10 mouse cellular contexts compared by ENCODE assay signal in the genomic region with DNA sequence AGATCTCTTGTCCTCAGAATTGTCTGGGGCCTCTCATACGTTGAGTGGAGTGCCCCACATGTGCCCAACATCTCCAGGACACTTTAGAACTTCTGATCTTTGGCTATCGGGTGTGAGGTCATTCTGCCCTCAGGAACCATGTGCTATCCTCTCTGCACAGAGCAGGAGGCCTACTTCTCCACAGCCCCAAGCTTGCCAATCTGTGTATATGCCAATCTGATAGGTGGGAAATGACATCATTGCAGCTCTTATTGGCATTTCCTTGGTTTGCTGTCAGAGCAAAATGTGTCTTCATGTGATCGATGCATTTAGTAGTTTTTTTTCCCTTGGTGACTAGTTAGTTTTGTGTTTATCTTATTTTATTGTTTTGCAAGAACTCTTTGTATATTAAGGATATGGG.
DNase-seq lines count a peak whose midpoint lies in the region; ATAC-seq lines count a peak whose summit lies in the region.
"Had no signal": no experiment of that assay in that cellular context is flagged by ENCODE, and none has a peak within 500 bp of the region (broad histone marks: within the 10 kb centered on the region; RNA-seq: fewer than 3 reads in every experiment).

No protein-coding gene starts in this region.

- no peaks in the 10 kb centered on the region for H3K36me3 ChIP-seq in liver, embryonic 15.5 days (replicated peaks)
- H3K36me3 ChIP-seq in liver, embryonic 12.5 days: no peaks in the 10 kb centered on the region
- no peaks in the 10 kb centered on the region for H3K36me3 ChIP-seq in intestine, embryonic 16.5 days (ENCODE audit: control insufficient read depth, insufficient read depth, low read length)
- H3K36me3 ChIP-seq in stomach, embryonic 15.5 days: no peaks in the 10 kb centered on the region
- H3K36me3 ChIP-seq in hindbrain, embryonic 11.5 days (ENCODE audit: control insufficient read depth, insufficient read depth, low read length): no peaks in the 10 kb centered on the region
- H3K36me3 ChIP-seq: limb, embryonic 13.5 days had no signal

- no peak overlapping the region for H3K9ac ChIP-seq in liver, embryonic 15.5 days
- no peak overlapping the region for H3K9ac ChIP-seq in liver, embryonic 12.5 days
- 0 out of 2 replicates have a peak overlapping the region, but pooled peaks have one; percentile 2 for H3K9ac ChIP-seq in intestine, embryonic 16.5 days (ENCODE audit: low read depth, low read length)
- H3K9ac ChIP-seq in stomach, embryonic 15.5 days: no peak overlapping the region
- no peak overlapping the region for H3K9ac ChIP-seq in hindbrain, embryonic 11.5 days (ENCODE audit: low read depth, low read length)
- H3K9ac ChIP-seq: limb, embryonic 13.5 days had no signal

- no peak overlapping the region for H3K4me3 ChIP-seq in liver, embryonic 15.5 days (replicated peaks)
- H3K4me3 ChIP-seq in liver, embryonic 12.5 days: no peak overlapping the region
- no peak overlapping the region for H3K4me3 ChIP-seq in intestine, embryonic 16.5 days (ENCODE audit: low read length)
- no peak overlapping the region for H3K4me3 ChIP-seq in stomach, embryonic 15.5 days (replicated peaks)
- no peak overlapping the region for H3K4me3 ChIP-seq in hindbrain, embryonic 11.5 days (ENCODE audit: low read depth, low read length)
- H3K4me3 ChIP-seq: limb, embryonic 13.5 days had no signal

- peak overlapping the region; percentile 29; the same call in 1 of the 2 replicates for H3K27ac ChIP-seq in liver, embryonic 15.5 days (replicated peaks)
- H3K27ac ChIP-seq in liver, embryonic 12.5 days: no peak overlapping the region
- H3K27ac ChIP-seq in intestine, embryonic 16.5 days (ENCODE audit: low read length): peak overlapping the region; percentile 92
- peak overlapping the region; percentile 95 for H3K27ac ChIP-seq in stomach, embryonic 15.5 days
- no peak overlapping the region for H3K27ac ChIP-seq in hindbrain, embryonic 11.5 days (ENCODE audit: low read depth, low read length)

- DNase-seq in NIH3T3 (ENCODE audit: low read depth): peak; percentile 80
- no peak for DNase-seq in thymus, postnatal 25 days
- DNase-seq in hindbrain, embryonic 11.5 days (ENCODE audit: low spot score): no peak
- DNase-seq: cerebellum, postnatal 36 days; thymus, adult 2 months had no signal

- peaks cover 25% of the 10 kb centered on the region for H3K4me1 ChIP-seq in liver, embryonic 15.5 days (replicated peaks)
- H3K4me1 ChIP-seq in liver, embryonic 12.5 days: peaks cover 16% of the 10 kb centered on the region
- peaks cover 47% of the 10 kb centered on the region for H3K4me1 ChIP-seq in intestine, embryonic 16.5 days (ENCODE audit: control insufficient read depth, insufficient read depth, low read length)
- H3K4me1 ChIP-seq in stomach, embryonic 15.5 days: peaks cover 60% of the 10 kb centered on the region
- H3K4me1 ChIP-seq in hindbrain, embryonic 11.5 days (replicated peaks; ENCODE audit: control insufficient read depth, insufficient read depth, low read length): peaks cover 2% of the 10 kb centered on the region; the same call in 1 of the 2 replicates

- ATAC-seq in liver, embryonic 15.5 days (ENCODE audit: insufficient read depth): no peak
- no peak for ATAC-seq in liver, embryonic 12.5 days
- 0 out of 2 replicates have a peak, but pooled peaks have one; percentile 16 for ATAC-seq in intestine, embryonic 16.5 days
- no peak for ATAC-seq in stomach, embryonic 15.5 days (ENCODE audit: insufficient read depth, low FRiP score, low read depth)
- no peak for ATAC-seq in hindbrain, embryonic 11.5 days (ENCODE audit: low FRiP score)

- no peaks in the 10 kb centered on the region for H3K27me3 ChIP-seq in liver, embryonic 15.5 days
- H3K27me3 ChIP-seq in liver, embryonic 12.5 days (replicated peaks): peaks cover 16% of the 10 kb centered on the region
- no peaks in the 10 kb centered on the region for H3K27me3 ChIP-seq in intestine, embryonic 16.5 days (replicated peaks; ENCODE audit: control insufficient read depth, insufficient read depth, low read length)
- H3K27me3 ChIP-seq in stomach, embryonic 15.5 days (replicated peaks): no peaks in the 10 kb centered on the region
- no peaks in the 10 kb centered on the region for H3K27me3 ChIP-seq in hindbrain, embryonic 11.5 days (ENCODE audit: control insufficient read depth, insufficient read depth, low read length)

- H3K4me2 ChIP-seq in liver, embryonic 15.5 days: no peak overlapping the region
- H3K4me2 ChIP-seq in liver, embryonic 12.5 days: no peak overlapping the region
- no peak overlapping the region for H3K4me2 ChIP-seq in intestine, embryonic 16.5 days (ENCODE audit: low read depth, low read length)
- H3K4me2 ChIP-seq in stomach, embryonic 15.5 days: peak overlapping the region; percentile 5; the same call in 1 of the 2 replicates
- H3K4me2 ChIP-seq in hindbrain, embryonic 11.5 days (replicated peaks; ENCODE audit: low read depth, low read length): no peak overlapping the region

- 57% methylated on average over 3 of the region's 3 CpGs for whole genome bisulfite sequencing in liver, embryonic 15.5 days (ENCODE audit: insufficient replicate concordance)
- WGBS in liver, embryonic 12.5 days (ENCODE audit: insufficient replicate concordance): 61% methylated on average over 3 of the region's 3 CpGs
- WGBS in intestine, embryonic 16.5 days: 83% methylated on average over 3 of the region's 3 CpGs
- 84% methylated on average over 3 of the region's 3 CpGs for WGBS in stomach, embryonic 15.5 days
- WGBS in hindbrain, embryonic 11.5 days: 93% methylated on average over 3 of the region's 3 CpGs

- no peaks in the 10 kb centered on the region for H3K9me3 ChIP-seq in liver, embryonic 15.5 days (replicated peaks)
- H3K9me3 ChIP-seq in liver, embryonic 12.5 days (replicated peaks): no peaks in the 10 kb centered on the region
- H3K9me3 ChIP-seq in intestine, embryonic 16.5 days (ENCODE audit: control insufficient read depth, low read length): no peaks in the 10 kb centered on the region
- no peaks in the 10 kb centered on the region for H3K9me3 ChIP-seq in stomach, embryonic 15.5 days
- H3K9me3 ChIP-seq in hindbrain, embryonic 11.5 days (ENCODE audit: control insufficient read depth, low read length): no peaks in the 10 kb centered on the region
- H3K9me3 ChIP-seq: limb, embryonic 13.5 days had no signal

Comparison
In these comparisons a context has a peak if more than half of its experiments do, and no peak if none do; other contexts are left out.
1. H3K27ac ChIP-seq: peak in liver, embryonic 15.5 days (single experiment), intestine, embryonic 16.5 days (single experiment) and stomach, embryonic 15.5 days (single experiment); none in liver, embryonic 12.5 days (single experiment) and hindbrain, embryonic 11.5 days (single experiment).